Mouse (Mus musculus): ENCODE measurements around the gene Hkdc1. TPM values are rescaled to one million over a fixed set of nuclear protein-coding genes. Genes with fewer than 3 reads are reported as not detected.

Hkdc1 gene
- total RNA-seq, 2 experiments from 2014 or later = not detected

GRCm38 (mm10) chr10:62333269-62333668 is 89.0 kb downstream of the Hkdc1 start:
- intact Hi-C loops (cut with DNase I) = no loop called here
- no peak for DNase-seq

Other genes with a start within 250 kb of the Hkdc1 start
- 10 to 100 TPM; 10.6 to 11.5 TPM for gene Tspan15, start 191.2 kb downstream of the Hkdc1 start, total RNA-seq (2021)
- gene Tacr2, start 170.1 kb downstream of the Hkdc1 start, total RNA-seq (2021) = not detected
- 100 to 1,000 TPM; 120 to 132 TPM for gene Hk1, start 42.6 kb downstream of the Hkdc1 start, total RNA-seq (2021)
- under 1 TPM; 0.32 to 0.33 TPM for gene 4930507D05Rik, start 27.0 kb upstream of the Hkdc1 start, total RNA-seq (2021)
- gene Supv3l1, start 27.2 kb upstream of the Hkdc1 start, total RNA-seq (2021) = 10 to 100 TPM; 30.4 to 35.6 TPM
- 10 to 100 TPM; 45.2 to 45.5 TPM for gene Vps26a, start 64.3 kb upstream of the Hkdc1 start, total RNA-seq (2021)
- gene Srgn, start 105.0 kb upstream of the Hkdc1 start, total RNA-seq (2021) = 10 to 100 TPM; 41.0 to 41.1 TPM
- 10 to 100 TPM; 38.9 to 41.4 TPM for gene Kif1bp, start 156.0 kb upstream of the Hkdc1 start, total RNA-seq (2021)
- 10 to 100 TPM; 24.8 to 30.5 TPM for gene Ddx21, start 179.8 kb upstream of the Hkdc1 start, total RNA-seq (2021)
- 10 to 100 TPM; 55.8 to 58.4 TPM for gene Ddx50, start 228.7 kb upstream of the Hkdc1 start, total RNA-seq (2021)